Mouse (Mus musculus) forebrain, embryonic 16.5 days (tissue): ENCODE data around the gene Prg4. TPM values are rescaled to one million over a fixed set of nuclear protein-coding genes. Genes with fewer than 3 reads are reported as not detected.
A peak's percentile ranks its signal among the peaks of the same experiment; 100 is the strongest.

Source experiments
- ATAC-seq: fragments of 200-750 bp; cut with Nextera tagmentation; 2 replicates; pipeline ENCODE4 v1.8.0; 2017; ENCODE audit warnings: mild to moderate bottlenecking, moderate library complexity
- H3K27ac ChIP-seq: fragments of 300-500 bp; sonication (generic); 2 replicates; pipeline ENCODE4 v1.5.1; 2014; ENCODE audit warnings: low read length, control low read depth
- H3K27me3 ChIP-seq: fragments of 300-500 bp; sonication (generic); replicated peaks from 2 replicates; pipeline ENCODE4 v1.6.1; 2014; ENCODE audit warnings: low read length; ENCODE audit not compliant: control insufficient read depth, insufficient read depth
- H3K36me3 ChIP-seq: fragments of 300-500 bp; sonication (generic); 2 replicates; pipeline ENCODE4 v1.6.1; 2014; ENCODE audit not compliant: control insufficient read depth, insufficient read depth
- H3K4me1 ChIP-seq: fragments of 300-500 bp; sonication (generic); replicated peaks from 2 replicates; pipeline ENCODE4 v1.6.1; 2014; ENCODE audit warnings: low read length; ENCODE audit not compliant: control insufficient read depth, insufficient read depth
- H3K4me2 ChIP-seq: fragments of 300-500 bp; sonication (generic); 2 replicates; pipeline ENCODE4 v1.6.1; 2014; ENCODE audit warnings: mild to moderate bottlenecking, low read length, control low read depth
- H3K4me3 ChIP-seq: fragments of 300-500 bp; sonication (generic); replicated peaks from 2 replicates; pipeline ENCODE4 v1.5.1; 2014; ENCODE audit warnings: mild to moderate bottlenecking, low read length, control low read depth
- H3K9ac ChIP-seq: fragments of 300-500 bp; sonication (generic); replicated peaks from 2 replicates; pipeline ENCODE4 v1.6.1; 2014; ENCODE audit warnings: low read depth, low read length, control low read depth
- H3K9me3 ChIP-seq: fragments of 300-500 bp; sonication (generic); 2 replicates; pipeline ENCODE4 v1.6.1; 2016; ENCODE audit warnings: low read length; ENCODE audit not compliant: control insufficient read depth
- WGBS: fragments of 180-500 bp; shearing (Covaris S2); extraction: QIAGEN DNeasy Blood & Tissue Kit; methylation state at CpG from one replicate; pipeline ENCODE4 v1.1.7; 2014; 5-methylcytosine and 5-hydroxymethylcytosine counted together
- polyA plus RNA-seq: library from polyadenylated mRNA; unstranded; fragments of >200 nt; fragmentation: Nextera tagmentation; extraction: Ambion mirVana; gene quantifications from 2 replicates; pipeline ENCODE4 v1.2.1, GENCODE M21; 2015

The Prg4 gene
- 0.53 and 0.68 TPM in 2 replicates for polyA plus RNA-seq

GRCm38 (mm10) chr1:150466132-150466531 is at the start of gene Prg4:
TSS of gene Prg4 (minus strand) at chr1:150466165.
- no peaks in the 10 kb centered on the region for H3K36me3 ChIP-seq
- H3K27ac ChIP-seq: no peak within 1 kb of the TSS
- no peak within 1 kb of the TSS for H3K4me3 ChIP-seq
- H3K4me2 ChIP-seq: no peak within 1 kb of the TSS
- no peaks in the 10 kb centered on the region for H3K27me3 ChIP-seq
- no peak within 1 kb of the TSS for H3K9ac ChIP-seq
- no peaks in the 10 kb centered on the region for H3K9me3 ChIP-seq
- 86% methylated on average over 3 of the region's 3 CpGs for whole genome bisulfite sequencing
- no peak for ATAC-seq
- no peaks in the 10 kb centered on the region for H3K4me1 ChIP-seq

GRCm38 (mm10) chr1:150513041-150513440 is 47.1 kb upstream of the Prg4 start:
- no peak overlapping the region for H3K9ac ChIP-seq
- H3K27ac ChIP-seq: no peak overlapping the region
- no peaks in the 10 kb centered on the region for H3K36me3 ChIP-seq
- no peaks in the 10 kb centered on the region for H3K9me3 ChIP-seq
- H3K4me1 ChIP-seq: no peaks in the 10 kb centered on the region
- no peaks in the 10 kb centered on the region for H3K27me3 ChIP-seq
- no peak for ATAC-seq
- no peak overlapping the region for H3K4me2 ChIP-seq
- WGBS: 98% methylated on average over 2 of the region's 2 CpGs
- no peak overlapping the region for H3K4me3 ChIP-seq

DNA sequence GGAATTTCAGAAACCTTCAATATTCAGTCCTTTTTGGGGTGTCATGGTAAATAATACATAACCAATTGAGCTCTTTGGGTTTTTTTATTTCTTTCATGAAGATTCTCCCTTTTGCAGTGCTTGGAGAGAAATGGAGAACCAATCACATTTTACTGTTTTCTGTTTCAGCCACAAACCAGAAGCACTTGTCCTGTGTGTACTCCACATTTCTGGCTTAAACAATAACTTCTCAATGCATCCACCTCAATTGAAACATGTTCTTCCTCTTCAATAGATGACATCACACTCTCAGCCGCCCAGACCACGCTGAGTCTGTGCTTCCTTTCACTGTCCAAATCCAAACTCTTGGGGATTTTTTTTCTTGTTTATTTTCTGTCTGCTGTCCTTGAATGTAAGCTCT is 39.8 kb upstream of the Prg4 start:
- WGBS: 42% methylated on average over 2 of the region's 2 CpGs
- Histone ChIP-seq H3K36me3 (no peaks in the 10 kb centered on the region), H3K27me3 (no peaks in the 10 kb centered on the region), H3K9ac (no peak overlapping the region), H3K9me3 (no peaks in the 10 kb centered on the region), H3K4me3 (no peak overlapping the region), H3K4me1 (no peaks in the 10 kb centered on the region), H3K27ac (no peak overlapping the region), H3K4me2 (no peak overlapping the region)
- no peak for ATAC-seq

GRCm38 (mm10) chr1:150503321-150503720 is 37.4 kb upstream of the Prg4 start:
- Histone ChIP-seq H3K9ac (no peak overlapping the region), H3K4me3 (no peak overlapping the region), H3K4me1 (no peaks in the 10 kb centered on the region), H3K27me3 (no peaks in the 10 kb centered on the region), H3K27ac (no peak overlapping the region), H3K4me2 (no peak overlapping the region), H3K36me3 (no peaks in the 10 kb centered on the region), H3K9me3 (peaks cover 8% of the 10 kb centered on the region; the same call in 1 of the 2 replicates)
- 79% methylated on average over 4 of the region's 4 CpGs for WGBS
- ATAC-seq: no peak

- no peak overlapping the region for H3K4me3 ChIP-seq
- H3K9ac ChIP-seq: no peak overlapping the region
- no peak overlapping the region for H3K4me2 ChIP-seq
- no peaks in the 10 kb centered on the region for H3K36me3 ChIP-seq
- no peak for ATAC-seq
- no peak overlapping the region for H3K27ac ChIP-seq
- peaks cover 9% of the 10 kb centered on the region; the same call in 1 of the 2 replicates for H3K9me3 ChIP-seq
- WGBS: 86% methylated on average over 2 of the region's 2 CpGs
- no peaks in the 10 kb centered on the region for H3K27me3 ChIP-seq
- H3K4me1 ChIP-seq: no peaks in the 10 kb centered on the region
Measured at GRCm38 (mm10) chr1:150498177-150498576, 32.2 kb upstream of the Prg4 start.

DNA sequence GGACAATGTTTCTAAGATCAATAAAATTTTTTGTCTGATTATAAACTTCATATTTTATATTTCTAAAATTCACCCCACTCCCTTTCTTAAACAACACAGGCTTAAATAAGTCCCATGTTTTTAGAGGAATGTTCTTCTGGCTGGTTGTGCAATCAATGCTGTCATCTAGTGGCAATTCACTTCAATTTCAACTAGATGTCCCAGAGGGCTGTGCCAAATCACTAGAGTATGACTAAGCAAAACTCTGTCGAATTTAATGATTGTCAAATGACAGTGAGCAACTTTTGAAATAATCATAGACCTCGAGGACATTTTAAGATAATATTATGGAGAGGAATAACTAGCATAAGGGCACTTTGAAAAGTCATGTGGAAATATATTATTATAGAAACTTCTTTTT is 31.7 kb upstream of the Prg4 start:
- H3K27me3 ChIP-seq: no peaks in the 10 kb centered on the region
- H3K4me1 ChIP-seq: no peaks in the 10 kb centered on the region
- H3K4me3 ChIP-seq: no peak overlapping the region
- H3K9me3 ChIP-seq: peaks cover 9% of the 10 kb centered on the region; the same call in 1 of the 2 replicates
- 71% methylated on average over 2 of the region's 2 CpGs for WGBS
- no peak for ATAC-seq
- H3K9ac ChIP-seq: no peak overlapping the region
- H3K36me3 ChIP-seq: no peaks in the 10 kb centered on the region
- no peak overlapping the region for H3K4me2 ChIP-seq
- H3K27ac ChIP-seq: no peak overlapping the region

DNA sequence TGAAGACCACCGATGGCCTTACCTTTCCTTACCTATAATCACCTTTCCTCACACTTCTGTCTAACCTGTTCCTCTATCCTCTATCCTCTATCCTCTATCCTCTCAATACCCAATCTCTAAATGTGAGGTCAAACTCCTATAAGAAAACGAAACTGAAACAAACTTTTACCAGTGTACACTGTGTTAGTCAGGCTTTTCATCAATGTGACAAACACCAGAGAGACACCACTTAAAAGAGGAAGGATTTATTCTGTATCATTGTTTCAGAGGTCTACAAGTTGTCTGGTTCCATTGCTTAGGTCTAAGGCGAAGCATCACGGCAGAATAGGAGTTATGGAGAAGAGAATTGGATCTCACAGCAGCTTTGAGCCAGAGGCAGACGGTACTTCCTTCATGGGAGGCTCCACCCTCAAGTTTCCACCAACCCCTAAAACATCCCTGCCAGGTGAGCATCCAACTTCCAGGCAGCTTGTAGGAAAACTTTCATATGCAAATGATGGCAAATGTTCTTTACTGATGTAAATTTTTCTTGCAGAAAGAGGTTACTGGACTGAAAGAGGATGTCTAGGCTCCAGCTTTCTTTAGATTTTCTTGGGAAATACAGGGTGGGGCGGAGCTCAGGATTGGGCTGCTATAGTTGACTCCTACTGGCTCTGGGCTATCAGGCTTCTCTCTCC is 30.8 kb upstream of the Prg4 start:
- no peaks in the 10 kb centered on the region for H3K36me3 ChIP-seq
- H3K4me1 ChIP-seq: no peaks in the 10 kb centered on the region
- H3K9ac ChIP-seq: no peak overlapping the region
- WGBS: 85% methylated on average over 6 of the region's 6 CpGs
- H3K27ac ChIP-seq: no peak overlapping the region
- no peak for ATAC-seq
- H3K4me3 ChIP-seq: no peak overlapping the region
- no peak overlapping the region for H3K4me2 ChIP-seq
- H3K27me3 ChIP-seq: no peaks in the 10 kb centered on the region
- H3K9me3 ChIP-seq: peaks cover 9% of the 10 kb centered on the region; the same call in 1 of the 2 replicates

GRCm38 (mm10) chr1:150489148-150489547 is 23.2 kb upstream of the Prg4 start:
- Histone ChIP-seq H3K4me3 (no peak overlapping the region), H3K9ac (no peak overlapping the region), H3K4me1 (no peaks in the 10 kb centered on the region; the same call in 1 of the 2 replicates), H3K27ac (no peak overlapping the region), H3K9me3 (no peaks in the 10 kb centered on the region), H3K27me3 (no peaks in the 10 kb centered on the region), H3K4me2 (no peak overlapping the region), H3K36me3 (no peaks in the 10 kb centered on the region)
- 0 out of 2 replicates have a peak, but pooled peaks have one; percentile 54 for ATAC-seq
- WGBS: 83% methylated on average over 2 of the region's 2 CpGs

- 76% methylated on average over 5 of the region's 5 CpGs for WGBS
- Histone ChIP-seq H3K4me2 (no peak overlapping the region), H3K36me3 (no peaks in the 10 kb centered on the region), H3K4me3 (no peak overlapping the region), H3K27me3 (no peaks in the 10 kb centered on the region), H3K9me3 (no peaks in the 10 kb centered on the region), H3K4me1 (peaks cover 2% of the 10 kb centered on the region; the same call in 1 of the 2 replicates), H3K27ac (no peak overlapping the region), H3K9ac (no peak overlapping the region)
- ATAC-seq: no peak
Measured at GRCm38 (mm10) chr1:150480674-150481073, 14.7 kb upstream of the Prg4 start.
